Mouse (Mus musculus): ENCODE measurements at regions not wholly inside any gene's neighbourhood (a gene's known extent, or its start where the extent isn't known, plus 50 kb on each side); places are given as distances from the start of the nearest gene placed in this dataset.

- DNase-seq = no peak
Measured at GRCm38 (mm10) chr8:8562268-8562667, 98.8 kb downstream of the Efnb2 start.

GRCm38 (mm10) chr8:8558050-8558449 lies 103.0 kb downstream of the Efnb2 start:
- DNase-seq = no peak

- peak; percentile 54 for DNase-seq
Measured at GRCm38 (mm10) chr8:8556152-8556551, 104.9 kb downstream of the Efnb2 start.

- no peak for DNase-seq
Measured at GRCm38 (mm10) chr8:8554691-8555090, 106.4 kb downstream of the Efnb2 start.

GRCm38 (mm10) chr8:8552779-8553178 lies 108.3 kb downstream of the Efnb2 start:
- DNase-seq = no peak

- no peak for DNase-seq
Measured at GRCm38 (mm10) chr8:8536626-8537025, 124.4 kb downstream of the Efnb2 start.

GRCm38 (mm10) chr8:8534787-8535186 lies 126.3 kb downstream of the Efnb2 start:
- no peak for DNase-seq

- no peak for DNase-seq
Measured at GRCm38 (mm10) chr8:8532907-8533306, 128.1 kb downstream of the Efnb2 start.

GRCm38 (mm10) chr8:8530540-8530939 lies 130.5 kb downstream of the Efnb2 start:
- no peak for DNase-seq

GRCm38 (mm10) chr8:8521532-8521931 lies 139.5 kb downstream of the Efnb2 start:
- no peak for DNase-seq

GRCm38 (mm10) chr8:8519772-8520191 lies 141.3 kb downstream of the Efnb2 start:
- no peak for DNase-seq

- DNase-seq = no peak
Measured at GRCm38 (mm10) chr8:8517599-8517998, 143.4 kb downstream of the Efnb2 start.

GRCm38 (mm10) chr8:8516272-8516671 lies 144.8 kb downstream of the Efnb2 start:
- no peak for DNase-seq

GRCm38 (mm10) chr8:8499921-8500320 lies 161.1 kb downstream of the Efnb2 start:
- DNase-seq = no peak

- peak; percentile 13 for DNase-seq
Measured at GRCm38 (mm10) chr8:8498753-8499152, 162.3 kb downstream of the Efnb2 start.

- DNase-seq = no peak
Measured at GRCm38 (mm10) chr8:8495472-8495871, 165.6 kb downstream of the Efnb2 start.

- no peak for DNase-seq
Measured at GRCm38 (mm10) chr8:8494281-8494680, 166.8 kb downstream of the Efnb2 start.

- no peak for DNase-seq
Measured at GRCm38 (mm10) chr8:8491908-8492307, 169.1 kb downstream of the Efnb2 start.

- no peak for DNase-seq
Measured at GRCm38 (mm10) chr8:8489784-8490183, 171.3 kb downstream of the Efnb2 start.

GRCm38 (mm10) chr8:8488695-8489571 lies 172.1 kb downstream of the Efnb2 start:
- peak; percentile 21 for DNase-seq

GRCm38 (mm10) chr8:8488191-8488694 lies 172.8 kb downstream of the Efnb2 start:
- DNase-seq = no peak

GRCm38 (mm10) chr8:8487706-8488105 lies 173.3 kb downstream of the Efnb2 start:
- DNase-seq = no peak

GRCm38 (mm10) chr8:8486866-8487265 lies 174.2 kb downstream of the Efnb2 start:
- no peak for DNase-seq

GRCm38 (mm10) chr8:8485252-8485651 lies 175.8 kb downstream of the Efnb2 start:
- no peak for DNase-seq

GRCm38 (mm10) chr8:8484546-8484945 lies 176.5 kb downstream of the Efnb2 start:
- DNase-seq = no peak
